Mouse (Mus musculus): Measurements from ENCODE around the gene Pcif1.
A peak's percentile ranks its signal among the peaks of the same experiment; 100 is the strongest.

DNA sequence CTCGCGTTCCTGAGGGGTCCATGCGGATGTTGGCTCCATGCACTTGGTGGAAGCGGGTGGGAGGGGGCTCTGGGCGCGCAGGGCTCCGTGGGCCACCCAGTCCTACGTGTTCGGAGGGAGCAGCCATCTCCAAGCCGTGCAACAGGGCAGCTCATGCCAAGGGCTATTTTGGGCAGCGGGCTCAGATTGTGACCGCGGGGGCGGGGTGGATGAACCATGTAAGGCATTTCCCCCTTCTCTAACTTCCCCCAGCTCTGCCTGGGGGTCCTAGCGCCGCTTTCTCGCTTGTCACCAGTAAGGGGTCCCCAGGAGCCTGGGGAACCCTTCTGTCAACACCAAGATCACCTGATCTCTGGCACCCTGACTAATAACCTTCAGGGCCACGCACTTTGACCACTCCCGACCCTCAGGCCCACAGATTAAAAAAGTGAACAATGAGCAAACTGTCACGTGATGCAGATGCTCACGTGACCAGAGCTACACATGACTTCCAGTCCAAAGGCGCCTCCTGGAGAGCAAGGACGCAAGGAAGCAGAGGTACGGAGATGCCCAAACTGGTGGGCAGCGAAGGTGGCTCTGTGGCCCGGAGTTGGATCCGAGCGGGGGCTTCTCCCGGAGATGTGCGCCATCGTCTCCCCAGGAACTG, 45.7 kb upstream of the Pcif1 start, which contains the start of gene Neurl2:
- peak; percentile 87 for TF ChIP-seq POLR2A (IDR thresholded peaks at IDR 0.05; ENCODE audit: low read depth, low read length)
- 0 out of 2 replicates have a peak, but pooled peaks have one; percentile 10 for TF ChIP-seq CTCF (IDR thresholded peaks at IDR 0.05; ENCODE audit: borderline replicate concordance, insufficient read depth, low read length)
